Mouse (Mus musculus) brain, embryonic 14.5 days (tissue): Measurements from ENCODE around the gene Fam174b.

Experiments
- CTCF ChIP-seq: fragments of 200-500 bp; IDR thresholded peaks from 2 replicates; pipeline ENCODE4 v1.5.1; 2012; ENCODE audit warnings: inconsistent platforms, mild to moderate bottlenecking, moderate library complexity, borderline replicate concordance; ENCODE audit not compliant: insufficient read depth, insufficient read length; ENCODE audit errors: extremely low read depth
- POLR2A ChIP-seq: fragments of 200-500 bp; IDR thresholded peaks from 2 replicates; pipeline ENCODE4 v1.6.1; 2012; ENCODE audit warnings: mild to moderate bottlenecking, inconsistent platforms, borderline replicate concordance; ENCODE audit not compliant: poor library complexity, insufficient read depth, insufficient read length, severe bottlenecking; ENCODE audit errors: extremely low read depth

DNA sequence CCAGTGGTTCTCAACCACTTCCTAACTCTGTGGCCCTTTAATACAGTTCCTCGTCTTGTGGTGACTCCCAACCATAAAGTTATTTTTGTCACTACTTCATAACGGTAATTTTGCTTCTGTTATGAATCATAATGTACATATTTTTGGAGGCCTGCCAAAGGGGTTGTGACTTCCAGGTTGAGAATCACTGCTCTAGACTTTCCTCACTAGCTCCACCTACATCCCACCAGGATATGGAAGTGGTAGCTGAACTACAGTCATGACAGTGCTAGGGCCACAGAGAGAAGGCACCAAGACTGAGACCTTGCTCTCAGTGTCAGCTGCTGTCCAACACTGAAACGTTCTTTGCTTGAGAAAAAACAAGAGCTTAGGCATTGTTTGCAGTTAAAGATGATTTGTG lies 43.0 kb upstream of the Fam174b start:
- TF ChIP-seq POLR2A (no peak), CTCF (no peak)
